Mouse (Mus musculus) macrophage (primary cell): ENCODE data around the gene Smad6. TPM values are rescaled to one million over a fixed set of nuclear protein-coding genes. Genes with fewer than 3 reads are reported as not detected.

Experiments
- H3K27ac ChIP-seq: fragments of 350-480 bp; formaldehyde crosslinking; 2 replicates; pipeline ENCODE4 v1.9.0; 2021
- H3K36me3 ChIP-seq: fragments of 350-480 bp; formaldehyde crosslinking; 2 replicates; pipeline ENCODE4 v1.9.0; 2021; ENCODE audit errors: inconsistent target
- H3K4me3 ChIP-seq: fragments of 350-480 bp; formaldehyde crosslinking; 2 replicates; pipeline ENCODE4 v1.9.0; 2021; ENCODE audit errors: inconsistent target
- H3K79me2 ChIP-seq: fragments of 350-480 bp; formaldehyde crosslinking; 2 replicates; pipeline ENCODE4 v1.9.0; 2021; ENCODE audit errors: inconsistent target
- WGBS: methylation state at CpG from one replicate; pipeline ENCODE4 v1.1.7; 2026; ENCODE audit warnings: inconsistent platforms; ENCODE audit not compliant: missing documents; 5-methylcytosine and 5-hydroxymethylcytosine counted together
- polyA plus RNA-seq: library from polyadenylated mRNA; stranded (reverse); fragments of 250-400 nt; gene quantifications from 3 replicates; pipeline ENCODE4 v1.2.4, GENCODE M21; 2018; ENCODE audit warnings: inconsistent platforms

Gene Smad6
- polyA plus RNA-seq, 1 experiment from 2014 or later = 0.09 TPM

- no peak overlapping the region for H3K27ac ChIP-seq
- no peaks in the 10 kb centered on the region for H3K36me3 ChIP-seq
- WGBS = 20% methylated on average over 25 of the region's 25 CpGs
- H3K4me3 ChIP-seq = no peak overlapping the region
- H3K79me2 ChIP-seq = peaks cover 44% of the 10 kb centered on the region
Measured at GRCm38 (mm10) chr9:64016648-64017400, 5.0 kb downstream of the Smad6 start.

GRCm38 (mm10) chr9:64016092-64016491, 5.8 kb downstream of the Smad6 start:
- WGBS = 88% methylated on average over 7 of the region's 7 CpGs
- Histone ChIP-seq H3K27ac (no peak overlapping the region), H3K36me3 (no peaks in the 10 kb centered on the region), H3K79me2 (peaks cover 42% of the 10 kb centered on the region), H3K4me3 (no peak overlapping the region)

GRCm38 (mm10) chr9:64014801-64015200, 7.1 kb downstream of the Smad6 start:
- 56% methylated on average over 3 of the region's 6 CpGs for WGBS
- Histone ChIP-seq H3K27ac (no peak overlapping the region), H3K4me3 (no peak overlapping the region), H3K79me2 (peaks cover 40% of the 10 kb centered on the region), H3K36me3 (no peaks in the 10 kb centered on the region)

GRCm38 (mm10) chr9:64011356-64011755, 10.5 kb downstream of the Smad6 start:
- Histone ChIP-seq H3K4me3 (no peak overlapping the region), H3K27ac (no peak overlapping the region), H3K79me2 (peaks cover 12% of the 10 kb centered on the region), H3K36me3 (no peaks in the 10 kb centered on the region)
- 100% methylated on average over 1 of the region's 1 CpGs for WGBS

- Histone ChIP-seq H3K4me3 (no peak overlapping the region), H3K36me3 (no peaks in the 10 kb centered on the region), H3K27ac (no peak overlapping the region), H3K79me2 (no peaks in the 10 kb centered on the region)
- 95% methylated on average over 7 of the region's 7 CpGs for WGBS
Measured at GRCm38 (mm10) chr9:64002981-64003380, 18.9 kb downstream of the Smad6 start.

- no peak overlapping the region for H3K27ac ChIP-seq
- H3K36me3 ChIP-seq = no peaks in the 10 kb centered on the region
- H3K79me2 ChIP-seq = no peaks in the 10 kb centered on the region
- WGBS = 95% methylated on average over 7 of the region's 7 CpGs
- H3K4me3 ChIP-seq = no peak overlapping the region
Measured at GRCm38 (mm10) chr9:64001081-64001480, 20.8 kb downstream of the Smad6 start.

- H3K4me3 ChIP-seq = no peak overlapping the region
- no peaks in the 10 kb centered on the region for H3K79me2 ChIP-seq
- 91% methylated on average over 5 of the region's 5 CpGs for WGBS
- H3K27ac ChIP-seq = no peak overlapping the region
- no peaks in the 10 kb centered on the region for H3K36me3 ChIP-seq
Measured at GRCm38 (mm10) chr9:64000085-64000484, 21.8 kb downstream of the Smad6 start.

- Histone ChIP-seq H3K27ac (no peak overlapping the region), H3K36me3 (no peaks in the 10 kb centered on the region), H3K4me3 (no peak overlapping the region), H3K79me2 (no peaks in the 10 kb centered on the region)
- WGBS = 89% methylated on average over 9 of the region's 9 CpGs
Measured at GRCm38 (mm10) chr9:63999194-63999593, 22.7 kb downstream of the Smad6 start.

- Histone ChIP-seq H3K79me2 (no peaks in the 10 kb centered on the region), H3K27ac (no peak overlapping the region), H3K36me3 (no peaks in the 10 kb centered on the region), H3K4me3 (no peak overlapping the region)
- WGBS = 93% methylated on average over 14 of the region's 14 CpGs
Measured at GRCm38 (mm10) chr9:63998026-63998425, 23.8 kb downstream of the Smad6 start.

- H3K36me3 ChIP-seq = no peaks in the 10 kb centered on the region
- 96% methylated on average over 4 of the region's 4 CpGs for WGBS
- H3K79me2 ChIP-seq = no peaks in the 10 kb centered on the region
- H3K27ac ChIP-seq = no peak overlapping the region
- H3K4me3 ChIP-seq = no peak overlapping the region
Measured at GRCm38 (mm10) chr9:63997439-63997838, 24.4 kb downstream of the Smad6 start.

- Histone ChIP-seq H3K36me3 (no peaks in the 10 kb centered on the region), H3K79me2 (0 out of 2 replicates have a peak, but pooled peaks cover 6% of the 10 kb centered on the region), H3K27ac (no peak overlapping the region), H3K4me3 (no peak overlapping the region)
- WGBS = 95% methylated on average over 5 of the region's 5 CpGs
Measured at GRCm38 (mm10) chr9:63993256-63993655, 28.6 kb downstream of the Smad6 start.

GRCm38 (mm10) chr9:63992761-63993160, 29.1 kb downstream of the Smad6 start:
- WGBS = 92% methylated on average over 4 of the region's 4 CpGs
- no peaks in the 10 kb centered on the region for H3K36me3 ChIP-seq
- peaks cover 6% of the 10 kb centered on the region; the same call in 1 of the 2 replicates for H3K79me2 ChIP-seq
- no peak overlapping the region for H3K4me3 ChIP-seq
- H3K27ac ChIP-seq = no peak overlapping the region

- no peaks in the 10 kb centered on the region for H3K36me3 ChIP-seq
- no peak overlapping the region for H3K4me3 ChIP-seq
- H3K27ac ChIP-seq = no peak overlapping the region
- H3K79me2 ChIP-seq = peaks cover 15% of the 10 kb centered on the region; the same call in 1 of the 2 replicates
- WGBS = 100% methylated on average over 4 of the region's 4 CpGs
Measured at GRCm38 (mm10) chr9:63991193-63991592, 30.7 kb downstream of the Smad6 start.

- Histone ChIP-seq H3K79me2 (peaks cover 16% of the 10 kb centered on the region; the same call in 1 of the 2 replicates), H3K36me3 (no peaks in the 10 kb centered on the region), H3K27ac (peak overlapping the region; percentile 41), H3K4me3 (no peak overlapping the region; the same call in 1 of the 2 replicates)
- 47% methylated on average over 8 of the region's 8 CpGs for WGBS
Measured at GRCm38 (mm10) chr9:63989641-63990040, 32.2 kb downstream of the Smad6 start.

- peak overlapping the region; percentile 41 for H3K27ac ChIP-seq
- peaks cover 20% of the 10 kb centered on the region; the same call in 1 of the 2 replicates for H3K79me2 ChIP-seq
- 34% methylated on average over 12 of the region's 12 CpGs for WGBS
- H3K4me3 ChIP-seq = no peak overlapping the region; the same call in 1 of the 2 replicates
- H3K36me3 ChIP-seq = no peaks in the 10 kb centered on the region
Measured at GRCm38 (mm10) chr9:63989214-63989613, 32.6 kb downstream of the Smad6 start.
